Mouse (Mus musculus) heart, embryonic 14.5 days (tissue): Measurements from ENCODE around the gene Grip1. TPM values are rescaled to one million over a fixed set of nuclear protein-coding genes. Genes with fewer than 3 reads are reported as not detected.

Source experiments
- ATAC-seq: fragments of 200-750 bp; cut with Nextera tagmentation; 2 replicates; pipeline ENCODE4 v1.8.0; 2017; ENCODE audit warnings: low read depth, moderate TSS enrichment; ENCODE audit not compliant: insufficient number of reproducible peaks, insufficient read depth, low FRiP score
- H3K27ac ChIP-seq, 2 experiments: fragments of 200-500 bp in 1 of 2; fragments of 300-500 bp in 1 of 2; sonication (generic) in 1 of 2; replicated peaks in 1 of 2; 2 replicates each; pipeline ENCODE4 v1.5.1; 2012 to 2014; ENCODE audit warnings: low read depth in 2 of 2, low read length in 2 of 2, control low read depth in 1 of 2, mild to moderate bottlenecking in 1 of 2, mixed read lengths in 1 of 2; ENCODE audit not compliant: control insufficient read depth in 1 of 2, insufficient read depth in 1 of 2
- H3K27me3 ChIP-seq: fragments of 300-500 bp; sonication (generic); 2 replicates; pipeline ENCODE4 v1.6.1; 2014; ENCODE audit warnings: mild to moderate bottlenecking, low read length, control low read depth; ENCODE audit not compliant: control insufficient read depth, insufficient read depth
- H3K36me3 ChIP-seq: fragments of 300-500 bp; sonication (generic); 2 replicates; pipeline ENCODE4 v1.6.1; 2014; ENCODE audit warnings: mild to moderate bottlenecking, control low read depth, low read length, mixed read lengths; ENCODE audit not compliant: control insufficient read depth, insufficient read depth
- H3K4me1 ChIP-seq, 2 experiments: fragments of 200-500 bp in 1 of 2; fragments of 300-500 bp in 1 of 2; sonication (generic) in 1 of 2; 2 replicates each; pipeline ENCODE4 v1.6.1; 2012 to 2014; ENCODE audit warnings: low read length in 2 of 2, control low read depth in 1 of 2, mixed read lengths in 1 of 2; ENCODE audit not compliant: control insufficient read depth in 2 of 2, insufficient read depth in 2 of 2
- H3K4me2 ChIP-seq: fragments of 300-500 bp; sonication (generic); 2 replicates; pipeline ENCODE4 v1.6.1; 2014; ENCODE audit warnings: mild to moderate bottlenecking, low read length
- H3K4me3 ChIP-seq, 2 experiments: fragments of 200-500 bp in 1 of 2; fragments of 300-500 bp in 1 of 2; sonication (generic) in 1 of 2; 2 replicates each; pipeline ENCODE4 v1.5.1; 2012 to 2014; ENCODE audit warnings: low read length in 2 of 2, mild to moderate bottlenecking in 2 of 2, control low read depth in 1 of 2, low read depth in 1 of 2, moderate library complexity in 1 of 2; ENCODE audit not compliant: control insufficient read depth in 1 of 2, insufficient read depth in 1 of 2
- H3K9ac ChIP-seq: fragments of 300-500 bp; sonication (generic); 2 replicates; pipeline ENCODE4 v1.6.1; 2014; ENCODE audit warnings: mild to moderate bottlenecking, low read length
- H3K9me3 ChIP-seq: fragments of 300-500 bp; sonication (generic); 2 replicates; pipeline ENCODE4 v1.6.1; 2016; ENCODE audit warnings: low read length, control low read depth; ENCODE audit not compliant: control insufficient read depth
- WGBS: fragments of 180-500 bp; shearing (Covaris S2); extraction: QIAGEN DNeasy Blood & Tissue Kit; methylation state at CpG from one replicate; pipeline ENCODE4 v1.1.7; 2014; 5-methylcytosine and 5-hydroxymethylcytosine counted together
- polyA plus RNA-seq: library from polyadenylated mRNA; unstranded; fragments of >200 nt; fragmentation: Nextera tagmentation; extraction: Ambion mirVana; gene quantifications from 2 replicates; pipeline ENCODE4 v1.2.1, GENCODE M21; 2014

The Grip1 gene
- polyA plus RNA-seq, 1 experiment from 2014 or later: 2.9 TPM

DNA sequence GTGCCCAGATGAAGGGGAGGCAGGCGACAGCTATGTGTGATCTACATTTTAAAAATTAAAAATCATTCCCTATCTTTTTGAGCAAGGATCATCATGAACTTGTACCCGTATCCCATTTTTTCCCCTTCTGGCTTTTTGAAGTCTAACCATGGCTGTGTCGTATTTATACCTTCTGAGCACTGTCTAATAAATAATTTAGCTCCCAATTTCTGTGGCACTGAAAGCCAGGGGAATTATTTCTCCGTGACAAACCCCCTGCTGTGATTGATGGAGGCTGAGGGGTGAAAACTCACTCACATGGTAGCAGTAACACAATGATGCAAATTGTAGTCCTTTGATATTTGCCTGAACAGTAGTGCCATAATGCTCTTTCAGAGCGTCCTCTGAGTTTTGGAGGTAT, 239.8 kb downstream of the Grip1 start:
- Histone ChIP-seq H3K4me2 (no peak overlapping the region), H3K9me3 (no peaks in the 10 kb centered on the region), H3K4me1 (peaks cover 0 to 10% of the 10 kb centered on the region in 2 experiments; a peak in 2 of 4 replicates), H3K36me3 (no peaks in the 10 kb centered on the region), H3K9ac (no peak overlapping the region), H3K27me3 (peaks cover 3% of the 10 kb centered on the region; the same call in 1 of the 2 replicates), H3K27ac (no peak overlapping the region), H3K4me3 (no peak overlapping the region)
- WGBS: 81% methylated on average over 5 of the region's 5 CpGs
- no peak for ATAC-seq

DNA sequence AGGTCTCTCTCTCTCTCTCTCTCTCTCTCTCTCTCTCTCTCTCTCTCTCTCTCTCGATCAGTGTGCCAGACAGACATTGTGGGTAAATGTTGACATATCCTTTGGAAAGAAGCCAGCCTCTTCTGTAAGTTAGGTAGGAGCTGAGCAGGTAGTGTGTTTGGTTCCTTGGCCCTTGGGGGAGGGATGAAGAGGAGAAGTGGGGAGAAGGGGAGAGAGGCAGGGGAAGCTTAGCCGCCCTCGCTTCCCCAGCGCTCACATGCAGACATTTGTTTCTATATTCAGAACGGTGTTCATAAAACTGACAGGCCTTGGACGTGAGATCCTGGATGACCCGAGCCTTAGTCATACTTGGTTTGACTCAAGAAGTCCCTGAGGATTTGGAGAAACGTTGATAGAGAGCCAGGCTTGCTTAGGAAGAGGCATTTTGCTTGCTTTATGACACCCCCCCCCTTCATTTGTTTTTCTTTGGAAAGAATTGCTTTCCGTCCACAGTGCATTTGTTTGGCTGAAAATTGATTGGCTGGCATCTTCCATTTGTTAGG, 243.7 kb downstream of the Grip1 start:
- Histone ChIP-seq H3K36me3 (no peaks in the 10 kb centered on the region), H3K9ac (no peak overlapping the region), H3K4me1 (0 out of 4 replicates have a peak, but pooled peaks cover 0 to 4% of the 10 kb centered on the region in 2 experiments), H3K4me3 (no peak overlapping the region), H3K4me2 (no peak overlapping the region), H3K27me3 (no peaks in the 10 kb centered on the region), H3K9me3 (0 out of 2 replicates have a peak, but pooled peaks cover 3% of the 10 kb centered on the region), H3K27ac (no peak overlapping the region)
- WGBS: 45% methylated on average over 9 of the region's 9 CpGs
- no peak for ATAC-seq

DNA sequence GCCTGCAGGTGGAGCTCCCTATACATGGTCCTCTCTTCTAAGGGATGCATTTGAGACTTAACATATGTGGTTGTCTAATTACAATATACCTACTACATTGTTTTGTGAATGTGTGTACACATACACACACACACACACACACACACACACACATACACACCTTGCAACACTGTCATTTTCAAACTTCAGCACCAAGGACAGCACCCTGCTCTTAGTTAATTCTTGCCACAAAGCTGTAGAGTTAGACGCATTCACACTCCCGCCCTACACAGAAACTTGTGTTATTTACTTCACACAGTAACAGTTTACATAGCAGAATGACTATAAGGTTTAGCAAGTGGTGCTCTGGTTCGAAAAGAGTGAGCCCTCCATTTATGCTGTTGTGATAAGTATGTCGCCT, 251.7 kb downstream of the Grip1 start:
- no peaks in the 10 kb centered on the region for H3K36me3 ChIP-seq
- H3K4me2 ChIP-seq: no peak overlapping the region
- H3K9me3 ChIP-seq: 0 out of 2 replicates have a peak, but pooled peaks cover 3% of the 10 kb centered on the region
- no peak overlapping the region for H3K27ac ChIP-seq
- H3K9ac ChIP-seq: no peak overlapping the region
- H3K4me3 ChIP-seq: no peak overlapping the region
- no peak for ATAC-seq
- no peaks in the 10 kb centered on the region for H3K27me3 ChIP-seq
- H3K4me1 ChIP-seq: no peaks in the 10 kb centered on the region
- 45% methylated on average over 4 of the region's 4 CpGs for WGBS

DNA sequence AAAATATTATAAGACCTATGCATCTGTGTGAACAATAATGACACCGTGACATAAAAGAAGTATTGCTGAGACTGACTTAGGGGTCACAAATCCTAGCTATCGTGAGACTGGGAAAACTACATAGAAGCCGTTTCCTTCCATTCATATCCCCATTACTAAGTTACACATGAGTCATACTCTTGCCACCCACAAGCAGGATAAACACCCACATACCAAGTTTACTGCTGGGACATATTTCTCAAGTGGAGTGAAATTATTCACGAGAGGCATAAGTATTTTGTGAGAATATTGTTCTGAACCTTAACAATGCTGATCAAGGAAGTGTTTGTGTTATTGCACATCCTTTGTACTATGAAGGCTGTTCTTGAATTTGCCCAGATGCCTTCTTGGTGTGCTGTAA, 252.7 kb downstream of the Grip1 start:
- H3K9me3 ChIP-seq: 0 out of 2 replicates have a peak, but pooled peaks cover 3% of the 10 kb centered on the region
- no peak overlapping the region for H3K4me2 ChIP-seq
- no peak for ATAC-seq
- no peaks in the 10 kb centered on the region for H3K36me3 ChIP-seq
- 85% methylated on average over 4 of the region's 4 CpGs for WGBS
- H3K27ac ChIP-seq: no peak overlapping the region
- no peak overlapping the region for H3K9ac ChIP-seq
- no peak overlapping the region for H3K4me3 ChIP-seq
- no peaks in the 10 kb centered on the region for H3K27me3 ChIP-seq
- H3K4me1 ChIP-seq: no peaks in the 10 kb centered on the region

DNA sequence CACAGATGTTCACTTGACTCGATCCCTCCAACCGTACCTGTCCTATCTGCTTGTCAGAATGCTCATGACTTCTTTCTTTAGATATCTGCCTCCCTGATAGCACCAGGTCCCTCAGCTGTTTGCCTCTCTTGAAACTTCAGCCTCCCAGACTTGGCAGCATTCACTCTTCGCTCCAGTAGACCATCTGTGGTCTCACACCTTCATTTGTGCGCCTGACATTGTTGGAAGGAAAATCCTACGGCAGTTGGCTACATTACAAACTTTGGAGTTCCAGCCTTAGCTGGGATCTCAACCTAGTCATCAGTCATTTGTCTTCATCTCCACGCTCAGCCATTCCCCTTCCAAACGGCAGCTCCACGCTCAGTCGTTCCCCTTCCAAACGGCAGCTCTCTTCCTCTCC, 253.4 kb downstream of the Grip1 start:
- H3K27me3 ChIP-seq: no peaks in the 10 kb centered on the region
- no peak overlapping the region for H3K9ac ChIP-seq
- no peaks in the 10 kb centered on the region for H3K36me3 ChIP-seq
- ATAC-seq: no peak
- no peak overlapping the region for H3K4me2 ChIP-seq
- no peak overlapping the region for H3K27ac ChIP-seq
- H3K9me3 ChIP-seq: no peaks in the 10 kb centered on the region
- no peaks in the 10 kb centered on the region for H3K4me1 ChIP-seq
- no peak overlapping the region for H3K4me3 ChIP-seq
- 80% methylated on average over 10 of the region's 10 CpGs for WGBS

DNA sequence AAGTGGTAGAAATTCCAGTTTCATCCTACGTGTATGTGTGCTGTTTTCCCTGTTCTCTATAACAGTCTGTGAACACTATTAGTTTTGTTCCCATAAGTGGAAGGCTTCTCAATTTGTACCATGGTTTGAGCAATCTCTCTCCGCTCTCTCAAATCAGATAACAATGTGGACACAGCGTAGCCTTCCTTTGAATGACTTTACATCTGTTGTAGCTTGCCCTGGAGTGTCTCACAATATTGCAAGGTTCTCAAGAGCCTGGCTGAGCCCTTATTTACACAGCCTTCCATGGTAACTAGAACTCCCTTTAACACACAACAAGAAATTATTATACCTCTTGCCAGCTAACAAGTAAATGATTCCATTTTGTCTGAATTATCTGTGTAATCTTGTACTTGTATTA, 268.3 kb downstream of the Grip1 start:
- Histone ChIP-seq H3K36me3 (no peaks in the 10 kb centered on the region), H3K27ac (no peak overlapping the region), H3K9me3 (no peaks in the 10 kb centered on the region), H3K27me3 (no peaks in the 10 kb centered on the region), H3K4me2 (no peak overlapping the region), H3K4me3 (no peak overlapping the region), H3K4me1 (no peaks in the 10 kb centered on the region), H3K9ac (no peak overlapping the region)
- WGBS: 51% methylated on average over 3 of the region's 3 CpGs
- ATAC-seq: no peak

DNA sequence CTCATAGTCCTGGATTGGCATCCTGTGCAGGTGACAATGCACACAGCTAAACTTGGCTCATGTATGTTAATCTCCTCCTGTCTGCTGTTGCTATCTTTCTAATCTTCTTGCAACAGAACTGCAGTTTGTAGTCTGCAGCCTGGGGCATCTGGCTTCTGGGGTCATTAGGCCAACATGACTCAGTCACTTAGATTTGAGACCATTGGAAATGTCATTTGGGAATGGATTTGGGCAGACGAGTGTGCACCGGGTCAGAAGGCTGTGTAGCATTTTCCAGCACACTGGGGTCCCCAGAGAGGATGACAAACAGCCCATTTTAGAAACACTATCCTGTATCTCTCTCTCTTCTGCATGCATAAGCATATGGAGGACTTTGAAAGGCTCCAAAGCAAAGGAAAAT, 268.8 kb downstream of the Grip1 start:
- Histone ChIP-seq H3K4me3 (no peak overlapping the region), H3K36me3 (no peaks in the 10 kb centered on the region), H3K9ac (no peak overlapping the region), H3K27me3 (no peaks in the 10 kb centered on the region), H3K27ac (no peak overlapping the region), H3K4me2 (no peak overlapping the region), H3K4me1 (no peaks in the 10 kb centered on the region), H3K9me3 (no peaks in the 10 kb centered on the region)
- no peak for ATAC-seq
- WGBS: 16% methylated on average over 2 of the region's 2 CpGs

DNA sequence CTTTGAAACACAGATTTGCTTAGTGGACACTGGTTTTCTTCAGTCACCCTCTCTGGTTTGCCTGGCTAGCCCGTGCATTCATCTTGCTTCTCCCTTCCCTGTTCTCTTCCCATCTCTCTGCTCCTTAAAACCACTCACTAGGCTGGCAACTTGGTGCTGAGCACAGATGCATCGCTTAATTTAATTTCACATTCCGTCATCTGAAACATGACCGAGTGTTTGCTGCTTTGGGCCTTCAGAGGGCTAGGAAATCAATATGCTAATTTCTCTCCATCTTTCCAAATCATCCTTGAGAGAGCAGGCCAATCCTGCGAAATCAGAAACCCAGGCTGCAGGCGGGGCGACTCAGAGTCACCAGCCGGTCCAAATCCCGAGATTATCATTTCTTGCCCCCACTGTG, 270.0 kb downstream of the Grip1 start:
- Histone ChIP-seq H3K27me3 (no peaks in the 10 kb centered on the region), H3K4me1 (no peaks in the 10 kb centered on the region)
- ATAC-seq: no peak

More for the DNA sequence above, 270.0 kb downstream of the Grip1 start:
- no peaks in the 10 kb centered on the region for H3K9me3 ChIP-seq
- H3K36me3 ChIP-seq: no peaks in the 10 kb centered on the region
- no peak overlapping the region for H3K4me2 ChIP-seq
- no peak overlapping the region for H3K27ac ChIP-seq
- H3K9ac ChIP-seq: no peak overlapping the region
- H3K4me3 ChIP-seq: no peak overlapping the region
- WGBS: 86% methylated on average over 9 of the region's 9 CpGs
